In the genomic region with DNA sequence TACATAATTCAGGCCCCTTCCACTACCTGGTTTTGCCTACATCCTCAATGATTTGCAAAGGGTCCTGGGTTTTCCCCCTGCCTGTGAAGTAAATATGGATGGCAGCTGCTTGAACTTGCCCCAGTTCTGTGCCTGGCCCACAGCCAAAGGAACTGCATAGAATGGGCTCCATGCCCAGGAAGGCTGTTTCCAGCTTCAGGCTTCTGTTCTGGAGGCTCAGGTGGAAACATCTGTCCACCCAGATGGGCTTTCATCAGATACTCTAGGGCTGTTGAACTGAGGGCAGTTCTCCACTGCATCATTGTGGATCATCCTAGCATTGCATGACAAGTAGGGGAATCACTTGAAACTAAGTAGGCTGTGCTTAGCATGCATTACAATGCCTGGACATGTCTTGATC, we compare ENCODE assay signal across 9 mouse cellular contexts. TPM values are rescaled to one million over a fixed set of nuclear protein-coding genes. Genes with fewer than 3 reads are reported as not detected.
A peak's percentile ranks its signal among the peaks of the same experiment; 100 is the strongest.
DNase-seq lines count a peak whose midpoint lies in the region; ATAC-seq lines count a peak whose summit lies in the region.
"Had no signal": no experiment of that assay in that cellular context is flagged by ENCODE, and none has a peak within 500 bp of the region (broad histone marks: within the 10 kb centered on the region; RNA-seq: fewer than 3 reads in every experiment).

No protein-coding gene starts in this region.

- no peak overlapping the region for H3K4me3 ChIP-seq in heart, embryonic 14.5 days (ENCODE audit: control insufficient read depth in 1 of 2, insufficient read depth in 1 of 2, low read depth in 1 of 2, low read length in 2 of 2)

- peaks cover 92% of the 10 kb centered on the region for H3K36me3 ChIP-seq in heart, embryonic 14.5 days (ENCODE audit: control insufficient read depth, insufficient read depth, low read length)

- DNase-seq in cerebellum, adult 11-12 months, result peak; percentile 21
- DNase-seq in cerebellum, adult 9-11 months, result no peak
- peak; percentile 37 for DNase-seq in retina, postnatal 1 day
- no peak for DNase-seq in retina, embryonic 14.5 days (ENCODE audit: low spot score)
- peak; percentile 29 to 45 for DNase-seq in layer of hippocampus, postnatal 36 days
- peak; percentile 58 to 68 for DNase-seq in right cerebral cortex, adult 2 months (ENCODE audit: low spot score in 2 of 2)
- DNase-seq in thymus, adult 18-20 months, result no peak

- H3K4me2 ChIP-seq in heart, embryonic 14.5 days (ENCODE audit: low read length), result no peak overlapping the region

- H3K9me3 ChIP-seq in heart, embryonic 14.5 days (ENCODE audit: control insufficient read depth, low read length), result no peaks in the 10 kb centered on the region

- no peak overlapping the region for H3K9ac ChIP-seq in heart, embryonic 14.5 days (ENCODE audit: low read length)

- no peak overlapping the region for H3K27ac ChIP-seq in heart, embryonic 14.5 days (replicated peaks in 1 of 2; ENCODE audit: control insufficient read depth in 1 of 2, insufficient read depth in 1 of 2, low read depth in 2 of 2, low read length in 2 of 2)

- H3K27me3 ChIP-seq in heart, embryonic 14.5 days (ENCODE audit: control insufficient read depth, insufficient read depth, low read length), result no peaks in the 10 kb centered on the region

- ATAC-seq in heart, embryonic 14.5 days (ENCODE audit: insufficient number of reproducible peaks, insufficient read depth, low FRiP score, low read depth), result 0 out of 2 replicates have a peak, but pooled peaks have one; percentile 40

- peaks cover 3 to 8% of the 10 kb centered on the region in 2 experiments; a peak in 2 of 4 replicates for H3K4me1 ChIP-seq in heart, embryonic 14.5 days (ENCODE audit: control insufficient read depth in 2 of 2, insufficient read depth in 2 of 2, low read length in 2 of 2)

RNA-seq across cellular contexts. Expression of a gene that starts 18.2 kb away (rescaled TPM):
- 149 and 150 TPM in 2 replicates for polyA plus RNA-seq in heart, embryonic 14.5 days (2014; fragmentation: Nextera tagmentation; extraction: Ambion mirVana)
- 100 to 1,000 TPM; 144 to 148 TPM for total RNA-seq in layer of hippocampus, postnatal 36 days (2021)

RNA-seq across cellular contexts. Expression of a gene that starts 30.1 kb away (rescaled TPM):
- 744 and 751 TPM in 2 replicates for polyA plus RNA-seq in heart, embryonic 14.5 days (2014; fragmentation: Nextera tagmentation; extraction: Ambion mirVana)
- 100 to 1,000 TPM; 926 to 966 TPM for total RNA-seq in layer of hippocampus, postnatal 36 days (2021)

RNA-seq across cellular contexts. Expression of a gene that starts 36.2 kb away (rescaled TPM):
- not detected in 2 replicates for polyA plus RNA-seq in heart, embryonic 14.5 days (2014; fragmentation: Nextera tagmentation; extraction: Ambion mirVana)
- not detected for total RNA-seq in layer of hippocampus, postnatal 36 days (2021)
- total RNA-seq: left cerebral cortex, adult 8-10 months had no signal

Comparison
In these comparisons a context has a peak if more than half of its experiments do, and no peak if none do; other contexts are left out.
1. DNase-seq: peak in cerebellum, adult 11-12 months (single experiment), retina, postnatal 1 day (single experiment), layer of hippocampus, postnatal 36 days (2 of 2) and right cerebral cortex, adult 2 months (2 of 2); none in cerebellum, adult 9-11 months (single experiment), retina, embryonic 14.5 days (single experiment) and thymus, adult 18-20 months (0 of 2).